Mouse (Mus musculus) retina, postnatal 7 days (tissue): Measurements from ENCODE around the gene Hyal2.

Source experiments
- DNase-seq: peaks from one replicate; pipeline ENCODE4 v3.0.0-alpha.2; 2012; ENCODE audit warnings: low read depth, low spot score

The Hyal2 gene

DNA sequence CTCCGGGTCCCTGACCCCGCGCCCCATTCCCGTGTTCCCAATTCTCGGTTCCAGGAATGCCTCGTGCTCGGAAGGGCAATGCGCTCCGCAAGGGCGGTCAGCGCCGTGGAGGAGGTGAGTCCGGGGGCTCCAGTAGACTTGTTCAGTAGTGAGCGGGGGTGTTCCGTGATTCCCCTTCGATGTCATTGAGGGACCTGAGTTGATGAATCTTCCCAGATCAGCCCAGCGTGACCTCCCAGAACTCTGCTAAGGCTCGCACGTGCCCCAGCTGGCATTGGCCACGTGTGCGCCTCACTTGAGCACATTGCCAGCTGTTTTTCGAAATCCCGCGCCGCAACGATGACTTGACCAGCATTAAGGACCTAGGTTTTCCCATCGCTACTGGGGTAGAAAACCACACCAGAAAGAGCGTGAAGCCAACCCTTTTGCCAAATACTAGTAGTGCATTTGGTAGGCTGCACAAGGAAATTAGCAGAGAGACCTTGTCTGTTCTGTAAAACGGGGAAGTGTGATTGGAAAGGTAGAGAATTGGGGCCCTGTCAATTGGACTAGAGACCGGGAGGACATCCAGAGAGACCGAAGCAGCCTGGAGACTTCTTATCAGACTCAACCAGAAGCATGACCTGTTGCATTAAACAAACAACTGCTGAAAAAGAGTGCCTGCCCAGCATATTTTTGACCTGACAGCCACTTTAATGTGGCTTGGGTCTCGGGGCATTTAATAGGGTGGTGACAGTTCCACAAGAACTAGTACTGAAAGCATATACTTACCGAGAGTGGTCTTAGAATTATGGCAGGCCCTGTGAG is 20.3 kb downstream of the Hyal2 start:
- no peak for DNase-seq

DNA sequence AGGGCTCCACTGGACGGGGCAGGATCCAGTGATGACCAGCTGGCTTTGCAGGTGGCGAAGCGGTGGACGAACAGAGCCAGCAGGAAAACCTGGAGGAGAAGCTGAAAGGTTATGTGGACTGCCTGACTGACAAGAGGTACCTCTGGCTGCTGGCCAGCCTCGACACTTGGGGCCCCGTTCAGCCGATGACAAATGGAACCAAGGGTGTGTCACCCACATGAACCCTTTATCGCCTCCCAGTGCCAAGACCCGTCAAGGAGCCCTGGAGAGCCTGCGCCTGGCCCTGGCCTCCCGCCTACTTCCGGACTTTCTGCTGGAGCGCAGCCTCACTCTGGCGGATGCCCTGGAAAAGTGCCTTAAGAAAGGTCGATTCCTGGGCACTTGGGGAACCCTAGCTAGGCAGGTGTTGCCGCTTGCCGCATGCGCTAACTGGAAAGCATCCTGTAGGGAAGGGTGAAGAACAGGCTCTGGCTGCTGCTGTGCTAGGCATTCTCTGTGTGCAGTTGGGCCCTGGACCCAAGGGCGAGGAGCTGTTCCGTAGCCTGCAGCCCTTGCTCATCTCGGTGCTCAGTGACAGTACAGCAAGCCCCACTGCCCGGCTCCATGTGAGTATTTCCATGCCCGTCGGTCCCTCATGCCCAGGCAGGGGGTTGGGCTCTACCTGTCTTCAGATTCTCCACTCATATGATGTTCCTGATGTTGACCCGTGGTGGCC is 22.5 kb downstream of the Hyal2 start:
- no peak for DNase-seq

DNA sequence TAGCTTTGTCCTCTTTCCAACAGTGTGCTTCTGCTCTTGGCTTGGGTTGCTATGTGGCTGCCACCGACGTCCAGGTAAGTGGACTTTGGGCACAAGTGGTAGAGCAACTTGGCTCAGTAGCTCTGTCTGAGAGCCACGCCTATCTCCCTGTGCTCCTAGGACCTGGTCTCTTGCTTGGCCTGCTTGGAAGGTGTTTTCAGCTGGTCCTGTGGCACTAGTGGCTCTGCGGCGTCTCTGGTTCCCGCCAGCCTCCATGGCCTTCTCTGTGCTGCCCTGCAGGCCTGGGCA is 23.0 kb downstream of the Hyal2 start:
- no peak for DNase-seq

DNA sequence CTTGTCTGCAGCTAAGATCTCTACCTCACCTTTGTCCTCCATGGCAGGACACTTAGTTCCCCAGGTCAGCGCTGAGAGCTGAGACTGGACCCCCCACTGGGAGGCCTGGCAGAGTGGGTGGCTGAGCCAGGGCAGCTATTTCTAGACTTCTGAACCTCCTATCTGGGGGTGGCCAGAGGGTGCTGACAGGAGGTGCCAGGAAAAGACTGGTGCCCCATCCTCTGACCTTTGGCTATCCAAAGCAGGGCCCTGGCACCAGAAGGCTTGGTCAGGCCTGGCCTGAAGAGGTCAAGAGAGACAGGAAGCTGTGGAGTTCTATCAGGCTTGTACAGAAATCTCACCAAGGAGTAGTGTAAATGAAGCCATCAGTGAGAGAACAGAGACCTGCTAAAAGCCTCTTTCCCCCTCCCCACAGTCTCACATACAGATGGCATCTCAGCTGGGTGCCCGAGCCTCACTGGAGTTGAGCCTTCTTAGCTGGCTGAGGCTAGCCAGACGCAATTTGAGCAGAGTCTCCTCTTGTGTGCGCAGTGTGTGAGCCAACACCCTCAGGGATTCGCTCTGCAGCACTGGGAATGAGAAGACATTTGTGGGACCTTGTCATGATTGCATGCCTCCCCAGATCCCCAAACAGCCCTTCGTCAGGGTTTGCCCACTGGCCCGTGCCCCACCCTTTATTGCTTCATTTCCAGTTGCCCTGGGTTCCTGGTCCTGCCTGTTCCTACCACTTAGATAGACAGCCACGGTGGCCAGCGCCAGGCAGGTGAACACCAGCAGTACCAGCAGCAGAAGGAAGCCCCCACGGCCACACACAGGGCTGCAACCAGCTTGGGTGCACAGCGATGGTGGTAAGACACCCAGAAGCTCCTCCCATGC is 25.6 kb downstream of the Hyal2 start:
- no peak for DNase-seq

DNA sequence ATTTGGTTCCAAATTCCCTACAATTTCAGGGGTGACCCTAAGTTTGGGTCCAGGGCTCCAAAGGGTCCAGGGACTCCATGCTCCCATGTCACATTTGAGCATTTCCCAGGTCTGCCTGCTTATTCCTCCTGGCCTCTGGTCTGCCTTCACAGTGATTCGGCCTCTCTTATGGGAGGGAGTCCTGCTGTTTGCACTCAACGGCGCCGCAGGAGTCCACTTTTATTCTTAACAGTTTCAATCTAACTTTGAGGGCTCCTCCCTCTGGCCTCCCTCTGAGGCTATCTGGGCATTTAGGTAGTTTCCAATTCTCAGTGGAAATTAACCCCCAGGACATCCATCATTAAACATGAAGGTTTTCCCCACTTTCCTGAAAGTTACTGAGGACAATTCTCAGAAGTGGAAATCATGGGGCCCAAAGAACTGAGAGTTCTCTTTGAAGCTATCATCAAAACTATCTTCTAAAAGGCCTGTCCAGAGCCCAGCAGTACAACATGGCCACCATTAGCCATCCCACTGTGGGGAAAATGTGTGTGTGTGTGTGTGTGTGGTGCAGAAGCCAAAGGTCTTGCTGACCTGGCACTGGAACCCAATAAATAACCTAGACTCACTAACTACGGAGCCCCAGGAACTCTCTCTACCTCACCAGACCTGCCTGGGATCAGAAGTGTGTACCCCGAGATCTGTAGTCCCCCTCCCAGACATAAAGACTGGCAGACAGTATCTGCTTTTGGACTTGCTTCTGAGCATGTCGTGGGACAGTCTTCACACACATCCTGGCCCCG is 26.7 kb downstream of the Hyal2 start:
- DNase-seq: no peak

DNA sequence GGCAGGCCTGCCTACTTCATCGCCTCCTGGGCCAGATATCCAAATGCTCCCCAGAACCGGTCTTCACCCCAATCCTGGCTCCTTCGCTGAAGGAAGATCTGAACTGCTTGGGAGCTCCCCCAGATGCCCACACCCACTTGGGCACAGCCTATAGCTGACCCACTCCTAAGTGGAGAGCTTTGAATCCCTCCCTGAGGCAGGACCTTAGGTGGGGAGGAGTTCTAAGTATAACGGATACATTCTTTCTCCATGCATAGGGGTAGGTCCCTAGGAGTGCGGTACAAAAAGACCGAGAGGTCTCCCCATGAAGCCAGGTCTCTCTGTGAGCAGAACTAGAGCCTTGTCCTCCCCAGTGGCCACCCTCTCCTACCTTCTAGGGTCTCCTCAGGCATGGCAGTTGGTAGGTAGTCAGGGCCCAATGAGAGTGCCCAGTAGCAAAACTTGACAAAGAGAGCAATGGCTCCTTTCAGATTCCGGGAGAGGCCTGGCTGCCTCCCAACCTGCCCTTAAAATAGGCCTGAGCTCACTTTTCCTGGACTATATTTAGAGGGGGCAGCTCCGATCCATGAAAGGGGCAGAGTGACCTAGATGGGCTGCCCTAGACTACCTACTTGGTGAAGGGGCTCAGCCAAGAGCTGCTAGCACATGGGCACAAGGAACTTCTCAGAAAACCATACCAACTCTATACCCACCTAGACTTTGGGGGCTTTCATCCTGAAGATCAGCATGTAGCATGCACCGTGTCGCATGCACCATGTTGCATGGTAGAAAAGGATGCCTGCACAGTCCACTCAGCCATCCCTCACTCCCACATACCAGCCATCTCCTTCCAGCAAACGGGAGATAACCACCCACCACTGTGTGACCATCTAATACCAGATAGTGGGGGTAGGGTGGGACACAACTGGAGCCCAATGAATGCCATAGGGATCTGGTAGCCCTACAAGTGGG is 29.1 kb downstream of the Hyal2 start:
- DNase-seq: no peak

DNA sequence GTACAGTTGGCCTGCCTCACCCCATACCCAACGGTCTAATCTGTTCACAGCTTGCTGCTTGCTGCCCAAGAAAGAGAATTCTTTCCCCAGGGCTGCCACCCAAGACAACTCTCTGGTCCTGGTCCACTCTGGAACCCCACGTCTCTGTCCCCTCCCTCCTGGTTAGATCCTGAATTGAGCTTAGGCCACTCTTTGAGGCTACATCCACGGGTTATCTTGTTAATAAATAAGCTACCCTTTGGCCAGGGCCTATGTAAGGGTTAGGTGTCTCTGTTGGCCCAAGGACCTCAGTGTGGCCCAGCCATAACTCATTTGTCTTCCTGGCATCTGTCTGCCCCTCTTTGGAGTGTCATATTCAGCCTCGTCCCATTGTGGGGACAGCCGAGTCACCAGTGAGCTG is 30.6 kb downstream of the Hyal2 start:
- no peak for DNase-seq

DNA sequence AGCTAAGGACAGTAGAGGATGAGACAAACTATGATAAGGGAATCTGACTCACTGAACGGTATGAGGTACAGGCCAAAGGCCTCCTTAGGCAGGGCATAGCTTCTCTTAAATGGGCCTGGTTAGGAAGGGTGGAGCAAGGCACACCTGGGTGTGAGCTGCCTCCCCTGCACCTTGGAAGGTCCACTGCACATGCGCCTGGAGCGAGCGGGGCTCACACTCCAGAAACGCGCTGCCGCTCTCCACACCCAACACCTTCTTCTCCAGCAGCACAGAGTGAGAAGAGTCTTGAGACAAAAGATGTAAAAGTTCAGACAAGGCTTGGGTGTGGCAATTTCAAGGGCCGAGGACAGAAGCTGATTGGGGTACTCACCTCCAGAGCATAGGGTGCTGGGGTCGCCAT is 31.7 kb downstream of the Hyal2 start:
- no peak for DNase-seq

DNA sequence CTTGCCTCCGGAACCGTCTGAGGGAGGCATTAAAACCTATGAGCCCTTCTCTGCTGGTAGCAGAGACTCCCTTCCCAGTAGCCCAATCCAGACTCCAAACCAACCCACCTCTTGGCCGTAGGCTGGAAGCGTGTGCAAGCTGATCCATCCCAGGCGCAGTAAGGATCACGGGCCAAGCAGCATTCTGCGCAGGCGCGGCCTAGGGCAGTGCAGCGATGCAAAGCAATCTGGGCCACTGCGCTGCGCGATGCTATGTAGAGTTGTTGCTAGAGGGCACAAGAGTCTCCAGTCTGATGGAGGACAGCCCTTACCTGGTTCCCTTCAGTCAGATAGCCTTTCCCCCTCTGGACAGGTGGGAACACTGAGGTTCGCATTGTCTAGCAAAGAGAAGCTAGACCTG is 32.1 kb downstream of the Hyal2 start:
- no peak for DNase-seq

DNA sequence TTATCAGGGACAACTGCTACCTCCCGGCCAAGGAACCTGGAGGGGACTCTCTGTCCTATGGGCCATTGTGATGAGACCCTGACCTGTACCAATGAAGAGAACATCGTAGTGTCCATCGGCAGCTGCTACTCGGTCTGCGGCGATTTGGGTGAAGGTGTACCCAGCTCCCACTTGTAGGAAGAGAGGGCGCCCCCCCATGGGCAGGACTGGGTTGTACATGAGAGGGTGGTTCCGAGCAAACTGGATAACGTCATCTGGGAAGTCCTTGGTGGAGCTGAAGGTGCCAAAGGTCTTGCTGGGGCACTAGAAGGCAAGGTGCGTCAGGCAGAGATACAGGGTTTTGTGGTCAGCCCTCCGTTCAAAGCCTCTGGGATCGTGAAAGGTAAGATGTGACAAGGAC is 33.0 kb downstream of the Hyal2 start:
- DNase-seq: no peak

DNA sequence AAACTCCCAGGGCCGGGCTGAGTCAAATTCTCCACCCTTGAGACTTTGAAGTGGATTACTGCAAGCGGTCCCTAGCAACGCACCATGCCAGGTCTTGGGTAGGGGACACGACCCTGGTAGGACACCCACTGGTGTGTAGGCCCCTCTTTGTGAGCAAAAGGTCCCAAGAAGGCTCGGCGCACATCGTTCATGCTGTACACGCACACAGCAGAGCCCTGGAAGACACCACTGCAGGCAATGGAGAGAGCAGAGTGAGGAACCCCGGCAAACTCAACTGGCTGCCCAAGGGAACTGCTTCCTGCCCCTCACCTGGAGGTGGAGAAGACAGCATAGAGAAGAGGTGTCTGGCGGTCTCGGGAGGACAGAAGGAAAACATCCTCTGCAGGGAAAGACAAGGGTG is 33.5 kb downstream of the Hyal2 start:
- DNase-seq: no peak

DNA sequence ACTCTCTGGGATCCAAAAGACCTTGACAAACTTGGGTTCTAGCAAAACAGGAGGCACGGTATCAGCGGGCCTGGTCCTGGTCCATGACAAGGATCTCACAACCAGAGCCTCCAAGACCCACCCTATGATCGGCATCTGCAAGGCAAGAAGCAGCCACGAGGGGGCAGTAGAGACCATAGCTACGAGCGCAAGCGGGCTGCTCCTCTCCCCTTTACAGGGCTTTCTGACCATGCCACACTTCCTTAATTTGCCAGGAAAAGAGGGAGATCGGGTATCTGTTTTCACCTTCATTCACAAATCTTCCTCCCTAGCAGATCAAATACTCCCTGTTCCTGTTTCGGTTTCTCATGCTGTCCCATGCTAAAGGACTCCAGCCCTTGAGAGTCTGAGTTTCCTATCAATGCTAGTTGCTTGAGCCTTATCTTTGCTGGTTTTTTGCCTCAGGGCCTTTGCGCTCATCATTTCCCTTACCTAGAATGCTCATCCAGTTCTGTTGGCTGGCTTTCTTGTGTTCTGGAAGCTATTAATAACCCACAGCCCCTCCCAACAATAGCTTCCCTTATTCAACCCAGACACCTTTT is 34.4 kb downstream of the Hyal2 start:
- peak; percentile 81 for DNase-seq

DNA sequence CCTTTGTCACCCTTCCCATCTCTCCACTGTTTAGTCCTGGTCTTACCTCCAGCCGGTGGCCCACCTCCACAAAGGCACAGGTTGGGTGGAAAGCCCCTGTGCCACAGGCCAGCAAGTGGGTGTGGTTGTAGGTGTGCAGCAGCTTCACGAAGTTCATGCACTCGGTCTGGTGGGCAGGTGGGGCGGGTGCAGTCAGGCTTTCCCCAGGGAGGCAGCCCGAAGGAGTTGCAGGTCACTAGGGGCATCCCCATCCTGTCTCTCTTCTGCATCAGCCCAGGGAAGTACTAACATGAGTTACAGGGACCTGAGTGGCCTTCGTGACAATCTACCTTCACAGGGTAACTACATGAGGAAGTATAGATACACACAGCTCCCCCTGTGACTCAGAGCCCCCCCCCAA is 35.5 kb downstream of the Hyal2 start:
- no peak for DNase-seq

DNA sequence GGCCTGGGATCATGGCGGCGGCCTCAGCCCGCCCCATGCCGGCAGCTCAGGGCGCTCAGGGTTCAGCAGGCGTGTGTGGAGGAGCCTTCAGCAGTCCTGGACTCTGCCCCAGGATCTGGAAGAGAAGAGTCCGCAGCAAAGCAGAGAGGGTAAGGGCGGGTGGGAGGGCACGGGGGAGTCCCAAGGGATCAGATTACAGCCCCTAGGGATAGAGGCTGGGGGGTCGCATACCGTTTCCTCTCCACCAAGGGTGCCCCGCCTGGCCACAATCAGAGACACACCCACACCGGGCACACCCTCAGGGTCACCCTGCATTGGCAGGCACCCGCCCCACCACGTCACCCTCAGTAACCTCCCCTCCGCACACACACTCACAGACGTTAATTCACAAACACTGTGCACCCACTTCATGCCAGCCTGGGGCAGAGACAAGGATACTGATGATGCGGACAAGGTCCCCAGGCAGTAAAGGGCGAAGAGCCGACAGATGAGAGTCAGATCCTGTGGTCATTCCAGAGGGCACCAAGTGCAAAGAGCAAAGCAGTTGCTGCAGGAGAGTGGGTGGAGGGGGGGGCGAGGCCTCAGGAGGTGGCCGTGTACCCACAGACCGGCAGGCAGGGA is 37.4 kb downstream of the Hyal2 start:
- no peak for DNase-seq

DNA sequence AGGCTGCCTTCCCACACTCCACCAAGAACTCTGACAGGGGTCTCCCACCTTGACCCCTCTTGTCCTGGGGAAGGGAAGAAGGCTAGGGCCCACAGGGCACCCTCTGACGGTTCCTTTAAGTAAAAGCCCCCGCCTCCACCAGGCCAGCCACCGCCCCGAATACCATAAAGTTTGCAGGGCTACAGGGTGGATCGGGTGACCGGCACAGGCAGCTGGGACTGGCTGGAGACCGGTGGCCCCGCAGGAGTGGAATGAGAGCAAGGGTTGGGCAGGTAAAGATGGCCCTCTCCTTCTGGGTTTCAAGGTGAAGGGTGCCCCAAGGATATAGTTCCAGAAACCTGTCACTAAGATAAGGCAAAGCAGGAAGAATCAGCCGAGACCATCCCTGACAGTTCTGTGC is 38.8 kb downstream of the Hyal2 start:
- DNase-seq: no peak

DNA sequence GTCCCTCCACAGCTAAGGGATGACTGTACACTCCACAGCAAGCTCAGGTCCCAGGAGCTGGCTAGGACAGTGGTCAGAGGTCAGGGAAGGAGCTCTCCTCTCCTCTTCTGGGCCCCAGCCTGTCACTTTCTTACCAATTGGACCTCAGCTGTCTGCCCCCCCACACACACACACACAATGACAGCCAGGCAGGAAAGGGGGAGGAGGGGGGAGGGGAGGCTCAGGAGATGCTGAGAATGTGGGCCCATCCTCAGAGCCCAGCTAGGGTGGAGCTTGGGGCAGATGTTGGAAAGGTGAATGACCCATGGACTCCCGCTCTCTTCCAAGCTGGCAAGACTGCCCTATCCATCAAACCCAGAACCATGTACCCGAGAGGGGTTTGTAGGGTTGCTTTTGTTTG is 39.3 kb downstream of the Hyal2 start:
- DNase-seq: no peak

DNA sequence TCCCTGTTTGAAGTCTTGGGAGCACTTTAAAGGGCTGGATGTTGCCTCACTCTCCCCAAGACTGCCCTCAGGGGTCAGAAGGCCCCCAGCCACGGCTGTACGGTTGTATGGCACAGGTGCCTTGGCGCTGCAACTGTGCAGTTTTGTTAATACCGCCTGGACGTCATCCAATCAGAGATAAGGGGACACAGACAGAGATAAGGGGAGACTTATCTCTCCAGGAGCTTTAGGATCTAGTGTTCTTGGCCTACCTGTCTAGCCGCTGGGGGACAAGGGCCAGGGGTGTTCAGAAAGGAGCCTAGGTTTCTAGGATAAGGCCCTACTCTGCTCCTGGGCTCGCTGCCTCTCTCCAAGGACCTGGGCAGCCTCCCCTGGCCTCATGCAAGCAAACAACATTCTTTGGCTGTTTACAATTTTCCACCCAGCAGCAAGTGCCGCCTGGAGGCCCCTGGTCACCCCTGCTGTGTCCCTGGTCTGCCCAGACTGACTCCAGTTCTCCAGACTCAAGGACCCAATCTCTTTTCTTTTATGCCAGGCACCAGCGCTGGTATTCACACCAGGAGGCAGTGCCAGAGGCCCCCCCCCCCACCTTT is 40.0 kb downstream of the Hyal2 start:
- no peak for DNase-seq

DNA sequence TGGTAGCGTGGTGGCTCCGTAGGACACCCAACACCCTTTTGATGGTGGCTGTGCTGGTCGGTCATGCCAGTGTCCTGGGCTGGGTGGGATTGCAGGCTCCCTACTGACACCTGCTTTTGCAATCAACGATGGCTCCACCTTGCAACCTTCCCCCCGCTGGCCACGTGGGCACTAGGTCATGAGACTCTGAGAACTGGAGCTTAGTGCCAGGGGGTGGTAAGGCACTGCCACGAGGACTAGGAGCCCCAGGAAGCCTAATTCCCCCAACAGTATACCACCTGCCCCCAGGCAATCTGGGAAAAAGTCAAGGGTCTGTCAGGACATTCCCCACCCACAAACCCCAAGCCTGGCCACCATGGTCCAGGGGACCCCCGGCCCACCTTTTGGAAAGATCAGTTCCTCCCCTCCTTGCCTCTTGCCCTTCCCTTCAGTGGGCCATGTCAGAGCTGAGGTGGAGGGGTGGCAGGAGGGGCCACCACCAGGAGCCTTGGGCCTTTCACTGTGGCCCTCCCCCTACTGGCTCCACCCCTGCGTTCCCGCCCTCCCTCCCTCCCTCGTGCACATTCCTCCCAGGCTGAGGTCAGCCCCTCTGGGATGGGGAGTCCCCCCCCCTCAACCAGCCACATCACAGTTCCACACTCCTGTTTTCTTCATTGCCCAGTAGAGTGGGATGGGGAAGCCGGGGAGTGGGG is 41.1 kb downstream of the Hyal2 start, which contains the start of gene Sema3b:
Gene Sema3b, minus strand, starts transcription at position 489 of the 692 bp plus-strand sequence.
- DNase-seq: no peak

DNA sequence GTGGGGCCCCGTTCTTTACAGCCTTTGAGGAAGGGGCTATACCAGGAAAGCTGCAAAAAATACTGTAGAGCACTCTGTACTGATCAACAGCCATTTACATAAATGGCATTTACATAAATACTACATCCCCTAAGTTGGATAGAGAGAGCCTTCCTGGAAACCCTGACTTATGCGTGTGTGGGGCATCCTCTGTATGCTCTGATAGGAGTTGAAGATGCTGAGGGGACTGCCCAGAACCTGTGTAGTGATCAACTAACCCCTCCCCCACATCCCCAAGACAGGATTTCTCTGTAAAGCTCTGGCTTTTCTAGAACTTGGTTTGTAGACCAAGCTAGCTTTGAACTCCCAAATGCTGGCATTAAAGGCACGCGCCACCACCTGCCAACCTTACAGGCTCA is 41.7 kb downstream of the Hyal2 start:
- no peak for DNase-seq
